Mouse (Mus musculus) erythroblast, embryonic 14.5 days (primary cell): ENCODE measurements around the gene Vstm4.

Experiments used
- GATA1 ChIP-seq: IDR thresholded peaks from 2 replicates; pipeline ENCODE4 v1.6.1; 2012; ENCODE audit warnings: low read length, inconsistent platforms, mixed read lengths
- TAL1 ChIP-seq: IDR thresholded peaks from 3 replicates; pipeline ENCODE4 v1.6.1; 2012; ENCODE audit warnings: low read length, inconsistent platforms, mixed read lengths

- TF ChIP-seq GATA1 (no peak), TAL1 (no peak)
Observed at GRCm38 (mm10) chr14:32842052-32842451, 14.5 kb upstream of the Vstm4 start.
